Mouse (Mus musculus): ENCODE results near the gene Aff3.

- peak; percentile 57 for TF ChIP-seq CTCF (IDR thresholded peaks at IDR 0.05; ENCODE audit: low read depth)
- no peak for TF ChIP-seq EP300 (IDR thresholded peaks at IDR 0.05; ENCODE audit: low read depth)
These were observed 271.8 kb downstream of the Aff3 start for GRCm38 (mm10) chr1:38392928-38393327.
